Mouse (Mus musculus) neutrophil, adult 5-6 weeks (primary cell): ENCODE data around the gene Cxcr5. TPM values are rescaled to one million over a fixed set of nuclear protein-coding genes. Genes with fewer than 3 reads are reported as not detected.

ENCODE experiments used
- ATAC-seq: fragments of 151-379, 151-347 bp; 2 replicates; pipeline ENCODE4 v1.8.0; 2017; ENCODE audit warnings: mild to moderate bottlenecking, moderate TSS enrichment; ENCODE audit not compliant: insufficient number of reproducible peaks, poor library complexity, low FRiP score, severe bottlenecking; ENCODE audit errors: extremely low read depth
- total RNA-seq: library from RNA; stranded (forward); fragments of 200-1000 nt; gene quantifications from 2 replicates; pipeline ENCODE4 v1.2.3, GENCODE M21; 2017

The Cxcr5 gene
- total RNA-seq, result 207 and 222 TPM in 2 replicates

GRCm38 (mm10) chr9:44561597-44561996 is at the start of gene Cxcr5:
TSS of gene Cxcr5 (minus strand) at chr9:44561877.
- no peak for ATAC-seq

- no peak for ATAC-seq
Measured at GRCm38 (mm10) chr9:44610371-44610770, 48.7 kb upstream of the Cxcr5 start.

- no peak for ATAC-seq
Measured at GRCm38 (mm10) chr9:44607306-44607705, 45.6 kb upstream of the Cxcr5 start.

GRCm38 (mm10) chr9:44606646-44607045 is 45.0 kb upstream of the Cxcr5 start:
- ATAC-seq, result no peak

GRCm38 (mm10) chr9:44605616-44606165 is 44.0 kb upstream of the Cxcr5 start:
- ATAC-seq, result no peak; the same call in 1 of the 2 replicates

- ATAC-seq, result peak; percentile 40; the same call in 1 of the 2 replicates
Measured at GRCm38 (mm10) chr9:44604779-44605615, 43.3 kb upstream of the Cxcr5 start, which contains the start of gene Ddx6. TSS of gene Ddx6 (plus strand) at chr9:44604892.

GRCm38 (mm10) chr9:44604290-44604778 is 42.7 kb upstream of the Cxcr5 start:
- peak; percentile 68 for ATAC-seq

- ATAC-seq, result peak; percentile 62
Measured at GRCm38 (mm10) chr9:44603454-44604289, 42.0 kb upstream of the Cxcr5 start.

- ATAC-seq, result no peak
Measured at GRCm38 (mm10) chr9:44602766-44603165, 41.1 kb upstream of the Cxcr5 start.

GRCm38 (mm10) chr9:44600801-44601200 is 39.1 kb upstream of the Cxcr5 start:
- ATAC-seq, result no peak

- no peak for ATAC-seq
Measured at GRCm38 (mm10) chr9:44599616-44600015, 37.9 kb upstream of the Cxcr5 start.

- no peak for ATAC-seq
Measured at GRCm38 (mm10) chr9:44598899-44599495, 37.3 kb upstream of the Cxcr5 start.

GRCm38 (mm10) chr9:44597742-44598141 is 36.1 kb upstream of the Cxcr5 start:
- no peak for ATAC-seq

- ATAC-seq, result no peak
Measured at GRCm38 (mm10) chr9:44595537-44595930, 33.9 kb upstream of the Cxcr5 start.

GRCm38 (mm10) chr9:44594901-44595536 is 33.3 kb upstream of the Cxcr5 start:
- ATAC-seq, result no peak

- no peak for ATAC-seq
Measured at GRCm38 (mm10) chr9:44593886-44594285, 32.2 kb upstream of the Cxcr5 start.

- ATAC-seq, result no peak
Measured at GRCm38 (mm10) chr9:44593221-44593620, 31.5 kb upstream of the Cxcr5 start.

- no peak for ATAC-seq
Measured at GRCm38 (mm10) chr9:44591595-44592188, 30.0 kb upstream of the Cxcr5 start.
